Mouse (Mus musculus) v-Abl transformed pro-B cells (cell line): ENCODE measurements around the gene Bcat2.

Experiments used
- in situ Hi-C, 2 experiments: fragments of 400-800 bp; cut with MboI; formaldehyde crosslinking; loops; one replicate each; pipeline ENCODE4 v1.15.1; 2025; ENCODE audit not compliant: unreplicated experiment in 2 of 2

The Bcat2 gene

GRCm38 (mm10) chr7:45570103-45570741 is at the start of gene Bcat2:
Gene Bcat2 (plus strand): TSS chr7:45570153.
- in situ Hi-C loops = loop anchor here in 1 of 2 experiments (25.0 kb wide), 1 partner anchor 258 kb away; no protein-coding TSS in a partner anchor

- in situ Hi-C loops = loop anchor here in 1 of 2 experiments (25.0 kb wide), 1 partner anchor 1317 kb away; the partner anchor contains the start of gene Ldha
Observed at GRCm38 (mm10) chr7:45520605-45521004, 49.3 kb upstream of the Bcat2 start.

GRCm38 (mm10) chr7:45521728-45522184 is 48.2 kb upstream of the Bcat2 start:
- in situ Hi-C loops = loop anchor here in 1 of 2 experiments (25.0 kb wide), 1 partner anchor 1316 kb away; the partner anchor contains the start of gene Ldha

- in situ Hi-C loops = loop anchor here in 1 of 2 experiments (25.0 kb wide), 1 partner anchor 1315 kb away; the partner anchor contains the start of gene Ldha
Observed at GRCm38 (mm10) chr7:45522194-45522752, 47.7 kb upstream of the Bcat2 start.

GRCm38 (mm10) chr7:45522957-45523676 is 46.8 kb upstream of the Bcat2 start:
- in situ Hi-C loops = loop anchor here in 1 of 2 experiments (25.0 kb wide), 1 partner anchor 1314 kb away; the partner anchor contains the start of gene Ldha

GRCm38 (mm10) chr7:45523678-45524170 is 46.2 kb upstream of the Bcat2 start:
- in situ Hi-C loops = loop anchor here in 1 of 2 experiments (25.0 kb wide), 1 partner anchor 1314 kb away; the partner anchor contains the start of gene Ldha

- in situ Hi-C loops = loop anchor here in 1 of 2 experiments (5.0 to 25.0 kb wide), 2 partner anchors 48 to 1312 kb away; partner anchors contain the start of gene Ldha
Observed at GRCm38 (mm10) chr7:45524841-45525621, 44.9 kb upstream of the Bcat2 start.

GRCm38 (mm10) chr7:45525809-45526473 is 44.0 kb upstream of the Bcat2 start, which contains the start of the genes Ppp1r15a and Plekha4:
Gene Ppp1r15a (minus strand): TSS chr7:45526268.
Gene Plekha4 (plus strand): TSS chr7:45526330.
- in situ Hi-C loops = loop anchor here in 1 of 2 experiments (5.0 kb wide), 1 partner anchor 49 kb away; no protein-coding TSS in a partner anchor

- in situ Hi-C loops = loop anchor here in 1 of 2 experiments (5.0 kb wide), 1 partner anchor 49 kb away; no protein-coding TSS in a partner anchor
Observed at GRCm38 (mm10) chr7:45526474-45527120, 43.4 kb upstream of the Bcat2 start.

GRCm38 (mm10) chr7:45527169-45527568 is 42.8 kb upstream of the Bcat2 start:
- in situ Hi-C loops = loop anchor here in 1 of 2 experiments (5.0 kb wide), 1 partner anchor 50 kb away; no protein-coding TSS in a partner anchor

GRCm38 (mm10) chr7:45529461-45529860 is 40.5 kb upstream of the Bcat2 start:
- in situ Hi-C loops = loop anchor here in 1 of 2 experiments (5.0 kb wide), 1 partner anchor 52 kb away; no protein-coding TSS in a partner anchor

- in situ Hi-C loops = no loop called here
Observed at GRCm38 (mm10) chr7:45530643-45531042, 39.3 kb upstream of the Bcat2 start.

GRCm38 (mm10) chr7:45535676-45536075 is 34.3 kb upstream of the Bcat2 start:
- in situ Hi-C loops = no loop called here

- in situ Hi-C loops = no loop called here
Observed at GRCm38 (mm10) chr7:45537602-45538001, 32.4 kb upstream of the Bcat2 start.

- in situ Hi-C loops = no loop called here
Observed at GRCm38 (mm10) chr7:45538163-45539041, 31.6 kb upstream of the Bcat2 start.

- in situ Hi-C loops = no loop called here
Observed at GRCm38 (mm10) chr7:45539095-45539494, 30.9 kb upstream of the Bcat2 start.

GRCm38 (mm10) chr7:45540213-45540612 is 29.7 kb upstream of the Bcat2 start:
- in situ Hi-C loops = no loop called here
